Comparison of ENCODE assay signal across 9 mouse cellular contexts in the genomic region with DNA sequence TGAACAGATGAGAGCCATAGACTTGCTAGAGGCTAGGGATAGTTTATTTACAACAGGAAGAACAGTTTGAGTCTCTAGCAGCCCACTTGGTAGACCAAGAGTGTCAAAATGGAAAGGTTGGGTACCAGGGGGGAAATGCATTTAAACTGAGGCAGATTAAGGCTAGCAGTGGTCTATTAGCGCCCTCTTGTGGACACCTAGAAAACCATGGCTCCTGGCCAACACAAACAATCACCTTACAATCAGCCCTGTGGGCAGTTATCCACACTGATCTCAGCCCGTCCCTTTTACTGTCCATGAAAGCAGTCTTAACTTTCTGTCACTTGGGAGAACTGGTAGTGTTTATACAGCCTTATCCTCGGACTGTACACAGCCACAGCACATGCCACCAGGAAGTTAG. TPM values are rescaled to one million over a fixed set of nuclear protein-coding genes. Genes with fewer than 3 reads are reported as not detected.
DNase-seq lines count a peak whose midpoint lies in the region; ATAC-seq lines count a peak whose summit lies in the region.
"Had no signal": no experiment of that assay in that cellular context is flagged by ENCODE, and none has a peak within 500 bp of the region (broad histone marks: within the 10 kb centered on the region; RNA-seq: fewer than 3 reads in every experiment).

No protein-coding gene starts in this region.

- H3K4me3 ChIP-seq in hindbrain, embryonic 10.5 days = no peak overlapping the region
- H3K4me3 ChIP-seq in hindbrain, embryonic 12.5 days = no peak overlapping the region
- H3K4me3 ChIP-seq: midbrain, embryonic 12.5 days had no signal

- H3K27me3 ChIP-seq in hindbrain, embryonic 10.5 days (ENCODE audit: insufficient read depth, poor library complexity, severe bottlenecking) = no peaks in the 10 kb centered on the region
- H3K27me3 ChIP-seq in hindbrain, embryonic 12.5 days = no peaks in the 10 kb centered on the region
- H3K27me3 ChIP-seq: midbrain, embryonic 12.5 days had no signal

- H3K9me3 ChIP-seq in hindbrain, embryonic 10.5 days = no peaks in the 10 kb centered on the region
- H3K9me3 ChIP-seq in hindbrain, embryonic 12.5 days (replicated peaks) = no peaks in the 10 kb centered on the region
- H3K9me3 ChIP-seq: midbrain, embryonic 12.5 days had no signal

- DNase-seq in hindbrain, embryonic 10.5 days (ENCODE audit: low spot score) = peak; percentile 68
- DNase-seq in embryo, embryonic 10 days (ENCODE audit: low spot score) = peak; percentile 83
- peak; percentile 76 for DNase-seq in layer of hippocampus, adult 11-12 months (ENCODE audit: low spot score)
- peak; percentile 76 for DNase-seq in lung, postnatal 25 days (ENCODE audit: low spot score)
- peak; percentile 38 to 61 for DNase-seq in spleen, postnatal 10 days (ENCODE audit: low spot score in 2 of 2)

- H3K4me1 ChIP-seq in hindbrain, embryonic 10.5 days (replicated peaks) = peaks cover 21% of the 10 kb centered on the region
- peaks cover 20% of the 10 kb centered on the region for H3K4me1 ChIP-seq in hindbrain, embryonic 12.5 days

- H3K27ac ChIP-seq in hindbrain, embryonic 10.5 days = no peak overlapping the region
- no peak overlapping the region for H3K27ac ChIP-seq in hindbrain, embryonic 12.5 days

- 12% methylated on average over 3 of the region's 3 CpGs for WGBS in hindbrain, embryonic 10.5 days
- 8% methylated on average over 3 of the region's 3 CpGs for WGBS in hindbrain, embryonic 12.5 days

- H3K4me2 ChIP-seq in hindbrain, embryonic 12.5 days (replicated peaks) = no peak overlapping the region
- H3K4me2 ChIP-seq: midbrain, embryonic 12.5 days had no signal

- H3K9ac ChIP-seq in hindbrain, embryonic 12.5 days = no peak overlapping the region
- H3K9ac ChIP-seq: midbrain, embryonic 12.5 days had no signal

- peaks cover 35% of the 10 kb centered on the region for H3K36me3 ChIP-seq in hindbrain, embryonic 10.5 days
- peaks cover 26% of the 10 kb centered on the region for H3K36me3 ChIP-seq in hindbrain, embryonic 12.5 days

- no peak for ATAC-seq in hindbrain, embryonic 12.5 days (ENCODE audit: low FRiP score)
- ATAC-seq in activated CD4-positive, CD25-positive, alpha-beta regulatory T cell, adult 4 months = peak; percentile 24
- ATAC-seq in granulocyte monocyte progenitor cell, adult 5-6 weeks (replicated peaks; ENCODE audit: poor library complexity, severe bottlenecking) = peak; percentile 47; the same call in 1 of the 2 replicates

RNA-seq across cellular contexts. Expression of gene Eif1b, which starts 4.7 kb away (rescaled TPM):
- polyA plus RNA-seq in hindbrain, embryonic 10.5 days (2016; fragmentation: Nextera tagmentation; extraction: Ambion mirVana) = 229 and 249 TPM in 2 replicates
- 284 and 287 TPM in 2 replicates for polyA plus RNA-seq in hindbrain, embryonic 12.5 days (2016; fragmentation: Nextera tagmentation; extraction: Ambion mirVana)
- 10 to 100 TPM; 78.5 to 79.6 TPM for polyA plus RNA-seq in activated CD4-positive, CD25-positive, alpha-beta regulatory T cell, adult 4 months (2017; shearing (Covaris generic))
- total RNA-seq in granulocyte monocyte progenitor cell, adult 5-6 weeks (2014; fragmentation: Nextera tagmentation) = 75.6 and 84.1 TPM in 2 replicates
- total RNA-seq in granulocyte monocyte progenitor cell, adult 5-6 weeks (2017) = 108 and 134 TPM in 2 replicates

RNA-seq across cellular contexts. Expression of gene Entpd3, which starts 42.9 kb away (rescaled TPM):
- 0.25 and 0.41 TPM in 2 replicates for polyA plus RNA-seq in hindbrain, embryonic 10.5 days (2016; fragmentation: Nextera tagmentation; extraction: Ambion mirVana)
- polyA plus RNA-seq in hindbrain, embryonic 12.5 days (2016; fragmentation: Nextera tagmentation; extraction: Ambion mirVana) = 1.1 and 1.3 TPM in 2 replicates
- polyA plus RNA-seq in activated CD4-positive, CD25-positive, alpha-beta regulatory T cell, adult 4 months (2017; shearing (Covaris generic)) = under 1 TPM in 1 of 2 experiments, not detected in 1; 0.12 TPM
- not detected in 2 replicates for total RNA-seq in granulocyte monocyte progenitor cell, adult 5-6 weeks (2014; fragmentation: Nextera tagmentation)
- total RNA-seq in granulocyte monocyte progenitor cell, adult 5-6 weeks (2017) = not detected in 2 replicates
